Mouse (Mus musculus) testis, adult 2 months (tissue): ENCODE measurements at regions not wholly inside any gene's neighbourhood (a gene's known extent, or its start where the extent isn't known, plus 50 kb on each side); places are given as distances from the start of the nearest gene placed in this dataset.

ENCODE experiments used
- CTCF ChIP-seq: fragments of 200-500 bp; IDR thresholded peaks from 2 replicates; pipeline ENCODE4 v1.5.1; 2012; ENCODE audit warnings: low read depth, mild to moderate bottlenecking, inconsistent platforms, low read length, moderate library complexity; ENCODE audit not compliant: control insufficient read depth, insufficient read depth, insufficient replicate concordance
- POLR2A ChIP-seq: fragments of 200-500 bp; IDR thresholded peaks from 2 replicates; pipeline ENCODE4 v1.6.1; 2012; ENCODE audit warnings: low read depth, mild to moderate bottlenecking, inconsistent platforms, low read length, moderate library complexity; ENCODE audit not compliant: control insufficient read depth

- no peak for TF ChIP-seq CTCF
- no peak for TF ChIP-seq POLR2A
These were observed 62.6 kb upstream of the Cp start for GRCm38 (mm10) chr3:19894258-19894629.
